ENCODE assay signal across 32 mouse cellular contexts in the genomic region with DNA sequence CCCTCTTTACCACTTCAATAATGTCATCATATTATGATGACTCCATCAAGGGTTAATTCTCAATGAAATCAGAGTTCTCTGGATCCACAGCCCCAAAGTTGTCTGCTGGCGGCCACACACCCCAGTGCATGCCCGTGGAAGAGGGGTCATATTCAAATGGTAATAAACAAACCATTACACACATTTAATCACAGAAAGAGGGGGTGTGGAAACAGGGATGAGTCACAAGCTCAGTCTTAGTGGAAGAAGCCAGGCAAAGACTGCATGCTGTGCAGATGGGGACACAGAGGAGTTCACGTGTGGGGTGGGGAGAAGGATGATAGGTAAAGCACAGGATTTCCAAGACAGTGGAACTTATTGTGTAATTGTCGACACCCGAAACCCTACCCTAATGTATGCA. TPM values are rescaled to one million over a fixed set of nuclear protein-coding genes. Genes with fewer than 3 reads are reported as not detected.
DNase-seq lines count a peak whose midpoint lies in the region; ATAC-seq lines count a peak whose summit lies in the region.
"Had no signal": no experiment of that assay in that cellular context is flagged by ENCODE, and none has a peak within 500 bp of the region (broad histone marks: within the 10 kb centered on the region; RNA-seq: fewer than 3 reads in every experiment).

No protein-coding gene starts in this region.

- H3K36me3 ChIP-seq in hindbrain, embryonic 14.5 days (replicated peaks; ENCODE audit: control insufficient read depth, insufficient read depth), result no peaks in the 10 kb centered on the region
- H3K36me3 ChIP-seq in heart, embryonic 10.5 days, result no peaks in the 10 kb centered on the region
- no peaks in the 10 kb centered on the region for H3K36me3 ChIP-seq in kidney, embryonic 14.5 days (ENCODE audit: control insufficient read depth, insufficient read depth, low read length)
- H3K36me3 ChIP-seq: heart, embryonic 15.5 days; hindbrain, embryonic 13.5 days had no signal

- H3K4me1 ChIP-seq in hindbrain, embryonic 14.5 days (replicated peaks; ENCODE audit: control insufficient read depth, insufficient read depth, low read length), result no peaks in the 10 kb centered on the region
- H3K4me1 ChIP-seq in heart, embryonic 10.5 days, result no peaks in the 10 kb centered on the region
- H3K4me1 ChIP-seq in kidney, embryonic 14.5 days (ENCODE audit: control insufficient read depth, insufficient read depth, low read length), result no peaks in the 10 kb centered on the region
- H3K4me1 ChIP-seq: forebrain, embryonic 13.5 days; hindbrain, embryonic 10.5 days; hindbrain, embryonic 13.5 days had no signal

- H3K4me3 ChIP-seq in hindbrain, embryonic 14.5 days (replicated peaks; ENCODE audit: low read length), result no peak overlapping the region
- no peak overlapping the region for H3K4me3 ChIP-seq in heart, embryonic 10.5 days
- no peak overlapping the region for H3K4me3 ChIP-seq in kidney, embryonic 14.5 days (ENCODE audit: low read length)
- H3K4me3 ChIP-seq: forebrain, embryonic 10.5 days; forebrain, embryonic 13.5 days; heart, embryonic 12.5 days; heart, embryonic 15.5 days; hindbrain, embryonic 10.5 days; hindbrain, embryonic 13.5 days had no signal

- ATAC-seq in frontal cortex, adult (ENCODE audit: low TSS enrichment), result peak; percentile 77; the same call in 1 of the 2 replicates
- no peak for ATAC-seq in hindbrain, embryonic 14.5 days (ENCODE audit: low FRiP score)
- ATAC-seq in kidney, embryonic 14.5 days (ENCODE audit: low FRiP score, low TSS enrichment), result no peak
- ATAC-seq: CD4-positive, CD25-positive, alpha-beta regulatory T cell, adult 4 months; forebrain, embryonic 13.5 days; forebrain, embryonic 16.5 days; hindbrain, postnatal 0 days; inflammation-experienced regulatory T-cells, adult 6 months; intestine, embryonic 16.5 days had no signal

- H3K9me3 ChIP-seq in hindbrain, embryonic 14.5 days (ENCODE audit: control insufficient read depth, low read length), result no peaks in the 10 kb centered on the region
- H3K9me3 ChIP-seq in heart, embryonic 10.5 days, result no peaks in the 10 kb centered on the region
- no peaks in the 10 kb centered on the region for H3K9me3 ChIP-seq in kidney, embryonic 14.5 days (ENCODE audit: control insufficient read depth, low read length)
- H3K9me3 ChIP-seq: forebrain, embryonic 10.5 days; forebrain, embryonic 13.5 days; heart, embryonic 12.5 days; heart, embryonic 15.5 days; hindbrain, embryonic 10.5 days; hindbrain, embryonic 13.5 days had no signal

- no peak overlapping the region for H3K9ac ChIP-seq in hindbrain, embryonic 14.5 days
- H3K9ac ChIP-seq in kidney, embryonic 14.5 days (ENCODE audit: low read depth, low read length), result no peak overlapping the region
- H3K9ac ChIP-seq: forebrain, embryonic 13.5 days; heart, embryonic 12.5 days; heart, embryonic 15.5 days; hindbrain, embryonic 13.5 days had no signal

- WGBS in hindbrain, embryonic 14.5 days, result 57% methylated on average over 5 of the region's 5 CpGs
- WGBS in heart, embryonic 10.5 days, result 64% methylated on average over 5 of the region's 5 CpGs
- 70% methylated on average over 5 of the region's 5 CpGs for WGBS in kidney, embryonic 14.5 days

- no peak for DNase-seq in frontal cortex, postnatal 14 days (ENCODE audit: low spot score in 2 of 2)
- DNase-seq in MN1 (ENCODE audit: low spot score) (peak; percentile 32), R1 (ENCODE audit: low read depth, low spot score) (peak; percentile 30)
- DNase-seq in hindbrain, embryonic 14.5 days (ENCODE audit: low spot score), result no peak
- DNase-seq in heart, embryonic 10.5 days (ENCODE audit: low spot score), result no peak
- DNase-seq: adrenal gland, postnatal 10 days; cerebellum, adult 18-20 months; cerebellum, adult 9-10 months; cerebellum, postnatal 14 days; gastrocnemius, postnatal 25 days; heart, adult 18-20 months; heart, postnatal 10 days; heart, postnatal 36 days; kidney, adult 18-20 months; kidney, adult 9 months had no signal

- H3K27me3 ChIP-seq in hindbrain, embryonic 14.5 days (ENCODE audit: control insufficient read depth, insufficient read depth, low read length), result no peaks in the 10 kb centered on the region
- H3K27me3 ChIP-seq in heart, embryonic 10.5 days (ENCODE audit: insufficient read depth, poor library complexity, severe bottlenecking), result 0 out of 2 replicates have a peak, but pooled peaks cover 4% of the 10 kb centered on the region
- H3K27me3 ChIP-seq in kidney, embryonic 14.5 days (ENCODE audit: control insufficient read depth, insufficient read depth, low read length), result no peaks in the 10 kb centered on the region; the same call in 1 of the 2 replicates
- H3K27me3 ChIP-seq: forebrain, embryonic 13.5 days; heart, embryonic 12.5 days; heart, embryonic 15.5 days; hindbrain, embryonic 13.5 days had no signal

- H3K4me2 ChIP-seq in hindbrain, embryonic 14.5 days (replicated peaks), result no peak overlapping the region
- no peak overlapping the region for H3K4me2 ChIP-seq in kidney, embryonic 14.5 days (replicated peaks; ENCODE audit: low read depth, low read length)
- H3K4me2 ChIP-seq: forebrain, embryonic 13.5 days; heart, embryonic 12.5 days; heart, embryonic 15.5 days; hindbrain, embryonic 13.5 days had no signal

- no peak overlapping the region for H3K27ac ChIP-seq in hindbrain, embryonic 14.5 days
- no peak overlapping the region for H3K27ac ChIP-seq in heart, embryonic 10.5 days
- no peak overlapping the region for H3K27ac ChIP-seq in kidney, embryonic 14.5 days (ENCODE audit: low read depth, low read length)
- H3K27ac ChIP-seq: forebrain, embryonic 10.5 days; forebrain, embryonic 13.5 days; heart, embryonic 15.5 days; hindbrain, embryonic 10.5 days; hindbrain, embryonic 13.5 days; hindbrain, postnatal 0 days had no signal

RNA-seq across cellular contexts. Expression of a gene that starts 13.2 kb away (rescaled TPM):
- 73.3 and 77.4 TPM in 2 replicates for polyA plus RNA-seq in hindbrain, embryonic 14.5 days (2014; fragmentation: Nextera tagmentation; extraction: Ambion mirVana)
- polyA plus RNA-seq in heart, embryonic 10.5 days (2016; fragmentation: Nextera tagmentation; extraction: Ambion mirVana), result 85.2 and 99.8 TPM in 2 replicates
- 49.8 and 78.9 TPM in 2 replicates for polyA plus RNA-seq in kidney, embryonic 14.5 days (2014; fragmentation: Nextera tagmentation; extraction: Ambion mirVana)

RNA-seq across cellular contexts. Expression of a gene that starts 34.9 kb away (rescaled TPM):
- 0.24 TPM in 1 of 2 replicates, not detected in the other for polyA plus RNA-seq in hindbrain, embryonic 14.5 days (2014; fragmentation: Nextera tagmentation; extraction: Ambion mirVana)
- polyA plus RNA-seq in heart, embryonic 10.5 days (2016; fragmentation: Nextera tagmentation; extraction: Ambion mirVana), result not detected in 2 replicates
- polyA plus RNA-seq in kidney, embryonic 14.5 days (2014; fragmentation: Nextera tagmentation; extraction: Ambion mirVana), result not detected in 2 replicates
- polyA plus RNA-seq: C2C12; embryonic facial prominence, embryonic 11.5 days; forebrain, embryonic 10.5 days; forebrain, embryonic 13.5 days; forebrain, embryonic 16.5 days; heart, embryonic 12.5 days; hindbrain, embryonic 10.5 days; hindbrain, embryonic 13.5 days; hindbrain, postnatal 0 days had no signal

RNA-seq across cellular contexts. Expression of a gene that starts 56.0 kb away (rescaled TPM):
- 4.2 and 4.4 TPM in 2 replicates for polyA plus RNA-seq in hindbrain, embryonic 14.5 days (2014; fragmentation: Nextera tagmentation; extraction: Ambion mirVana)
- polyA plus RNA-seq in heart, embryonic 10.5 days (2016; fragmentation: Nextera tagmentation; extraction: Ambion mirVana), result 416 and 440 TPM in 2 replicates
- polyA plus RNA-seq in kidney, embryonic 14.5 days (2014; fragmentation: Nextera tagmentation; extraction: Ambion mirVana), result 21.8 and 21.9 TPM in 2 replicates

RNA-seq across cellular contexts. Expression of a gene that starts 59.1 kb away (rescaled TPM):
- not detected in 2 replicates for polyA plus RNA-seq in hindbrain, embryonic 14.5 days (2014; fragmentation: Nextera tagmentation; extraction: Ambion mirVana)
- not detected in 2 replicates for polyA plus RNA-seq in heart, embryonic 10.5 days (2016; fragmentation: Nextera tagmentation; extraction: Ambion mirVana)
- polyA plus RNA-seq in kidney, embryonic 14.5 days (2014; fragmentation: Nextera tagmentation; extraction: Ambion mirVana), result not detected in 2 replicates
- polyA plus RNA-seq: brain, embryonic 14.5 days; C2C12; CD4-positive, CD25-positive, alpha-beta regulatory T cell, adult 4 months; embryonic facial prominence, embryonic 11.5 days; forebrain, embryonic 10.5 days; forebrain, embryonic 13.5 days; forebrain, embryonic 16.5 days; frontal cortex, adult 2 months; heart, embryonic 12.5 days; heart, embryonic 15.5 days; hindbrain, embryonic 10.5 days; hindbrain, embryonic 13.5 days; hindbrain, postnatal 0 days; inflammation-experienced regulatory T-cells, adult 6 months had no signal

Comparison
In these comparisons a context has a peak if more than half of its experiments do, and no peak if none do; other contexts are left out.
1. DNase-seq: peak in MN1 (single experiment) and R1 (single experiment); none in frontal cortex, postnatal 14 days (0 of 2), hindbrain, embryonic 14.5 days (single experiment) and heart, embryonic 10.5 days (single experiment).
2. RNA of a gene that starts 56.0 kb away (polyA plus RNA-seq): 416 to 440 TPM in heart, embryonic 10.5 days; 21.8 to 21.9 TPM in kidney, embryonic 14.5 days and 4.2 to 4.4 TPM in hindbrain, embryonic 14.5 days; every median in the first group is over 10 times any median in the second.